Comparison of ENCODE assay signal across 10 mouse cellular contexts in the genomic region with DNA sequence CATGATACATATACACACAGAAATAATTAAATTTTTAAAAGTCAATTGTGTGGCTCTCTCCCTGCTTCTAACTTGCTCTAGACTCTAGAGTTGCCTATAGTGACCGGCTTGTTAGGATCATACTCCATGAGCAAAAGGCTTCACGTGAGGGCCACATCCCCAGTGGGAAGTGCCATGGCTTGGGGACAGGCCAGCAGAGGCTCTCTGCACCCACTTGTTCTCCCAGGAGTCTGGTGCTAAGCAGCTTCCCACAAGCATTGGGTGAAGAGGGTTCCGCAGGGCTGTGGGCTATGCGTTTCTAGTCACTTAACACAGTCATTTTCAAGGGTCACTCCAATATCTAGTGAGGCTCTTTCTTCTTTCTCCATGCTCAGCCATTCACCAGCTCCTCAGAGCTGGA. TPM values are rescaled to one million over a fixed set of nuclear protein-coding genes. Genes with fewer than 3 reads are reported as not detected.
DNase-seq lines count a peak whose midpoint lies in the region; ATAC-seq and TF ChIP-seq lines count a peak whose summit lies in the region.
"Had no signal": no experiment of that assay in that cellular context is flagged by ENCODE, and none has a peak within 500 bp of the region (broad histone marks: within the 10 kb centered on the region; RNA-seq: fewer than 3 reads in every experiment).

No protein-coding gene starts in this region.

- WGBS in hindbrain, embryonic 13.5 days, result 89% methylated on average over 4 of the region's 4 CpGs
- 93% methylated on average over 4 of the region's 4 CpGs for WGBS in hindbrain, embryonic 11.5 days
- 78% methylated on average over 4 of the region's 4 CpGs for WGBS in bone marrow, adult 2 months
- WGBS in heart, embryonic 16.5 days, result 88% methylated on average over 4 of the region's 4 CpGs
- 61% methylated on average over 4 of the region's 4 CpGs for WGBS in lung, embryonic 15.5 days

- H3K27me3 ChIP-seq in hindbrain, embryonic 13.5 days, result 0 out of 2 replicates have a peak, but pooled peaks cover 4% of the 10 kb centered on the region
- no peaks in the 10 kb centered on the region for H3K27me3 ChIP-seq in hindbrain, embryonic 11.5 days (ENCODE audit: control insufficient read depth, insufficient read depth, low read length)
- no peaks in the 10 kb centered on the region for H3K27me3 ChIP-seq in heart, embryonic 16.5 days (ENCODE audit: control insufficient read depth, insufficient read depth, low read length)
- H3K27me3 ChIP-seq in lung, embryonic 15.5 days, result no peaks in the 10 kb centered on the region

- H3K36me3 ChIP-seq in hindbrain, embryonic 13.5 days, result no peaks in the 10 kb centered on the region
- H3K36me3 ChIP-seq in hindbrain, embryonic 11.5 days (ENCODE audit: control insufficient read depth, insufficient read depth, low read length), result no peaks in the 10 kb centered on the region
- no peaks in the 10 kb centered on the region for H3K36me3 ChIP-seq in heart, embryonic 16.5 days (ENCODE audit: control insufficient read depth, insufficient read depth)
- H3K36me3 ChIP-seq in lung, embryonic 15.5 days, result no peaks in the 10 kb centered on the region

- no peak for TF ChIP-seq POLR2A in bone marrow, adult 2 months (IDR thresholded peaks at IDR 0.05; ENCODE audit: borderline replicate concordance, control insufficient read depth, low read depth, low read length)

- no peak overlapping the region for H3K9ac ChIP-seq in hindbrain, embryonic 13.5 days
- H3K9ac ChIP-seq in hindbrain, embryonic 11.5 days (ENCODE audit: low read depth, low read length), result no peak overlapping the region
- peak overlapping the region; percentile 32; the same call in 1 of the 2 replicates for H3K9ac ChIP-seq in heart, embryonic 16.5 days (ENCODE audit: low read length)
- peak overlapping the region; percentile 17; the same call in 1 of the 2 replicates for H3K9ac ChIP-seq in lung, embryonic 15.5 days

- no peak for DNase-seq in hindbrain, embryonic 11.5 days (ENCODE audit: low spot score)
- no peak for DNase-seq in right cerebral cortex, postnatal 36 days (ENCODE audit: low spot score in 2 of 2)
- DNase-seq in thymus, postnatal 0 days (ENCODE audit: low spot score), result no peak
- no peak for DNase-seq in retina, postnatal 1 day
- DNase-seq: cerebellum, adult 18-20 months had no signal

- H3K27ac ChIP-seq in hindbrain, embryonic 13.5 days, result no peak overlapping the region
- H3K27ac ChIP-seq in hindbrain, embryonic 11.5 days (ENCODE audit: low read depth, low read length), result no peak overlapping the region
- peak overlapping the region; percentile 23; the same call in 1 of the 2 replicates for H3K27ac ChIP-seq in bone marrow, adult 2 months (ENCODE audit: control insufficient read depth, insufficient read depth, low read depth, low read length, poor library complexity)
- peak overlapping the region; percentile 44; the same call in 1 of the 2 replicates for H3K27ac ChIP-seq in heart, embryonic 16.5 days (ENCODE audit: low read length)
- H3K27ac ChIP-seq in lung, embryonic 15.5 days, result peak overlapping the region; percentile 92

- H3K9me3 ChIP-seq in hindbrain, embryonic 13.5 days, result no peaks in the 10 kb centered on the region
- no peaks in the 10 kb centered on the region for H3K9me3 ChIP-seq in hindbrain, embryonic 11.5 days (ENCODE audit: control insufficient read depth, low read length)
- H3K9me3 ChIP-seq in heart, embryonic 16.5 days (replicated peaks; ENCODE audit: control insufficient read depth, low read length), result no peaks in the 10 kb centered on the region
- H3K9me3 ChIP-seq in lung, embryonic 15.5 days, result no peaks in the 10 kb centered on the region

- H3K4me1 ChIP-seq in hindbrain, embryonic 13.5 days (replicated peaks), result peaks cover 60% of the 10 kb centered on the region
- H3K4me1 ChIP-seq in hindbrain, embryonic 11.5 days (replicated peaks; ENCODE audit: control insufficient read depth, insufficient read depth, low read length), result peaks cover 5% of the 10 kb centered on the region; the same call in 1 of the 2 replicates
- H3K4me1 ChIP-seq in bone marrow, adult 2 months (ENCODE audit: control insufficient read depth, insufficient read depth, low read length), result peaks cover 2% of the 10 kb centered on the region; the same call in 1 of the 2 replicates
- H3K4me1 ChIP-seq in heart, embryonic 16.5 days (ENCODE audit: control insufficient read depth, insufficient read depth, low read length), result peaks cover 51% of the 10 kb centered on the region
- H3K4me1 ChIP-seq in lung, embryonic 15.5 days, result peaks cover 61% of the 10 kb centered on the region

- TF ChIP-seq CTCF in bone marrow, adult 2 months (IDR thresholded peaks at IDR 0.05; ENCODE audit: control insufficient read depth, insufficient read depth, low read length), result no peak

- no peak overlapping the region for H3K4me3 ChIP-seq in hindbrain, embryonic 13.5 days
- H3K4me3 ChIP-seq in hindbrain, embryonic 11.5 days (ENCODE audit: low read depth, low read length), result no peak overlapping the region
- no peak overlapping the region for H3K4me3 ChIP-seq in bone marrow, adult 2 months (replicated peaks; ENCODE audit: control insufficient read depth, low read depth, low read length)
- no peak overlapping the region for H3K4me3 ChIP-seq in heart, embryonic 16.5 days (ENCODE audit: low read length)
- 0 out of 2 replicates have a peak overlapping the region, but pooled peaks have one; percentile 79 for H3K4me3 ChIP-seq in lung, embryonic 15.5 days

- peak overlapping the region; percentile 80; the same call in 1 of the 2 replicates for H3K4me2 ChIP-seq in hindbrain, embryonic 13.5 days
- no peak overlapping the region for H3K4me2 ChIP-seq in hindbrain, embryonic 11.5 days (replicated peaks; ENCODE audit: low read depth, low read length)
- H3K4me2 ChIP-seq in heart, embryonic 16.5 days (ENCODE audit: low read depth, low read length), result peak overlapping the region; percentile 84; the same call in 1 of the 2 replicates
- H3K4me2 ChIP-seq in lung, embryonic 15.5 days, result peak overlapping the region; percentile 78

- ATAC-seq in hindbrain, embryonic 13.5 days (ENCODE audit: low FRiP score), result no peak
- ATAC-seq in hindbrain, embryonic 11.5 days (ENCODE audit: low FRiP score), result no peak
- no peak for ATAC-seq in heart, embryonic 16.5 days (replicated peaks; ENCODE audit: extremely low read depth, insufficient read depth, low FRiP score)
- no peak for ATAC-seq in lung, embryonic 15.5 days (ENCODE audit: borderline replicate concordance, extremely low read depth, low FRiP score, low TSS enrichment)
- ATAC-seq: activated CD4-positive, CD25-positive, alpha-beta regulatory T cell, adult 4 months had no signal

RNA-seq across cellular contexts. Expression of a gene that starts 2.0 kb away (rescaled TPM):
- 4.3 and 4.6 TPM in 2 replicates for polyA plus RNA-seq in hindbrain, embryonic 13.5 days (2015; fragmentation: Nextera tagmentation; extraction: Ambion mirVana)
- polyA plus RNA-seq in hindbrain, embryonic 11.5 days (2014; fragmentation: Nextera tagmentation; extraction: Ambion mirVana), result 1.7 and 2.8 TPM in 2 replicates
- 2.3 and 9.4 TPM in 2 replicates for polyA plus RNA-seq in bone marrow, adult 2 months (2011; ENCODE audit: insufficient read depth, insufficient read length, low replicate concordance, missing spikeins)
- polyA plus RNA-seq in heart, embryonic 16.5 days (2015; fragmentation: Nextera tagmentation; extraction: Ambion mirVana), result 4.9 and 6.2 TPM in 2 replicates
- polyA plus RNA-seq in lung, embryonic 15.5 days (2015; fragmentation: Nextera tagmentation; extraction: Ambion mirVana), result 8.2 and 11.4 TPM in 2 replicates
- 0.95 and 1.1 TPM in 2 replicates for polyA plus RNA-seq in thymus, postnatal 0 days (2015; fragmentation: Nextera tagmentation; extraction: Ambion mirVana)

RNA-seq across cellular contexts. Expression of a gene that starts 37.3 kb away (rescaled TPM):
- 9.4 and 10.6 TPM in 2 replicates for polyA plus RNA-seq in hindbrain, embryonic 13.5 days (2015; fragmentation: Nextera tagmentation; extraction: Ambion mirVana)
- polyA plus RNA-seq in hindbrain, embryonic 11.5 days (2014; fragmentation: Nextera tagmentation; extraction: Ambion mirVana), result 7.3 and 7.7 TPM in 2 replicates
- polyA plus RNA-seq in bone marrow, adult 2 months (2011; ENCODE audit: insufficient read depth, insufficient read length, low replicate concordance, missing spikeins), result 2.7 and 6.8 TPM in 2 replicates
- polyA plus RNA-seq in heart, embryonic 16.5 days (2015; fragmentation: Nextera tagmentation; extraction: Ambion mirVana), result 5.5 and 5.7 TPM in 2 replicates
- polyA plus RNA-seq in lung, embryonic 15.5 days (2015; fragmentation: Nextera tagmentation; extraction: Ambion mirVana), result 11.0 and 11.5 TPM in 2 replicates
- polyA plus RNA-seq in thymus, postnatal 0 days (2015; fragmentation: Nextera tagmentation; extraction: Ambion mirVana), result 4.6 and 5.1 TPM in 2 replicates

RNA-seq across cellular contexts. Expression of a gene that starts 43.3 kb away (rescaled TPM):
- polyA plus RNA-seq in hindbrain, embryonic 13.5 days (2015; fragmentation: Nextera tagmentation; extraction: Ambion mirVana), result 207 and 235 TPM in 2 replicates
- polyA plus RNA-seq in hindbrain, embryonic 11.5 days (2014; fragmentation: Nextera tagmentation; extraction: Ambion mirVana), result 288 and 318 TPM in 2 replicates
- polyA plus RNA-seq in bone marrow, adult 2 months (2011; ENCODE audit: insufficient read depth, insufficient read length, low replicate concordance, missing spikeins), result 23.3 and 32.9 TPM in 2 replicates
- 105 and 117 TPM in 2 replicates for polyA plus RNA-seq in heart, embryonic 16.5 days (2015; fragmentation: Nextera tagmentation; extraction: Ambion mirVana)
- polyA plus RNA-seq in lung, embryonic 15.5 days (2015; fragmentation: Nextera tagmentation; extraction: Ambion mirVana), result 85.4 and 91.3 TPM in 2 replicates
- polyA plus RNA-seq in thymus, postnatal 0 days (2015; fragmentation: Nextera tagmentation; extraction: Ambion mirVana), result 216 and 236 TPM in 2 replicates

RNA-seq across cellular contexts. Expression of a gene that starts 58.5 kb away (rescaled TPM):
- polyA plus RNA-seq in hindbrain, embryonic 13.5 days (2015; fragmentation: Nextera tagmentation; extraction: Ambion mirVana), result 144 and 147 TPM in 2 replicates
- 172 TPM in 2 replicates for polyA plus RNA-seq in hindbrain, embryonic 11.5 days (2014; fragmentation: Nextera tagmentation; extraction: Ambion mirVana)
- polyA plus RNA-seq in bone marrow, adult 2 months (2011; ENCODE audit: insufficient read depth, insufficient read length, low replicate concordance, missing spikeins), result 111 and 202 TPM in 2 replicates
- 112 and 113 TPM in 2 replicates for polyA plus RNA-seq in heart, embryonic 16.5 days (2015; fragmentation: Nextera tagmentation; extraction: Ambion mirVana)
- 146 and 149 TPM in 2 replicates for polyA plus RNA-seq in lung, embryonic 15.5 days (2015; fragmentation: Nextera tagmentation; extraction: Ambion mirVana)
- polyA plus RNA-seq in thymus, postnatal 0 days (2015; fragmentation: Nextera tagmentation; extraction: Ambion mirVana), result 129 and 133 TPM in 2 replicates

Comparison
In these comparisons a context has a peak if more than half of its experiments do, and no peak if none do; other contexts are left out.
1. H3K27ac ChIP-seq: peak in bone marrow, adult 2 months (single experiment), heart, embryonic 16.5 days (single experiment) and lung, embryonic 15.5 days (single experiment); none in hindbrain, embryonic 13.5 days (single experiment) and hindbrain, embryonic 11.5 days (single experiment).
2. H3K9ac ChIP-seq: peak in heart, embryonic 16.5 days (single experiment) and lung, embryonic 15.5 days (single experiment); none in hindbrain, embryonic 13.5 days (single experiment) and hindbrain, embryonic 11.5 days (single experiment).